Mouse (Mus musculus): ENCODE data around the gene Smg6.

- TF ChIP-seq CHD2 (IDR thresholded peaks at IDR 0.05; ENCODE audit: low read depth, low read length): no peak
- no peak for TF ChIP-seq MAFK (IDR thresholded peaks at IDR 0.05; ENCODE audit: insufficient read depth, low read depth, low read length)
- TF ChIP-seq HCFC1 (IDR thresholded peaks at IDR 0.05; ENCODE audit: borderline replicate concordance, insufficient read depth, low read length): no peak
- no peak for TF ChIP-seq ZNF384 (IDR thresholded peaks at IDR 0.05; ENCODE audit: low read depth, low read length)
Observed at GRCm38 (mm10) chr11:75168590-75169361, 243.2 kb downstream of the Smg6 start.
